Mouse (Mus musculus) cerebellum, adult 2 months (tissue): Measurements from ENCODE around the gene Zfp536.

Source experiments
- CTCF ChIP-seq: fragments of 200-500 bp; IDR thresholded peaks from 2 replicates; pipeline ENCODE4 v1.5.1; 2011; ENCODE audit warnings: low read depth, mild to moderate bottlenecking, control low read depth, low read length, moderate library complexity, borderline replicate concordance; ENCODE audit not compliant: insufficient read depth
- POLR2A ChIP-seq: fragments of 200-500 bp; IDR thresholded peaks from 2 replicates; pipeline ENCODE4 v1.6.1; 2011; ENCODE audit warnings: low read length, control low read depth, borderline replicate concordance; ENCODE audit not compliant: insufficient read depth

DNA sequence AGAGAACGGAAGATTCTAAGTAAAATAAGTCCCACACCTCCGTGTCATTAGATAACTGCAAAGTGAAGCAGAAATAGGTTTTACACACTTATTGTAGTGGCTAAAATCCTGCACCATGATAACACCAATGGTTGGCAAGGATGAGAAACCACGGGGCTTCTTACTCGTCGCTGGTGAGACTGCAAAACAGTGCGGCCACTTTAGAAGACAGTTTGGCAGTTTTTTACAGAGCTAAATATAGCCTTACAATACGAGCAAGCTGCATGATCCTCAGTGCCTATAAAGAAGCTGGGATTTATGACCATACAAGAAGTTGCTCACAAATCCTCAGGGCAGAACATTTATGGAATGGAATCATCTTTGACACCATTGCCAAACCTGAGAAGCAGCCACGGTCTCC is 45.7 kb downstream of the Zfp536 start:
- no peak for TF ChIP-seq CTCF
- TF ChIP-seq POLR2A = no peak
